Mouse (Mus musculus) limb, embryonic 15.5 days (tissue): Measurements from ENCODE around the gene Swsap1. TPM values are rescaled to one million over a fixed set of nuclear protein-coding genes. Genes with fewer than 3 reads are reported as not detected.

ENCODE experiments used
- ATAC-seq: fragments of 200-750 bp; cut with Nextera tagmentation; 2 replicates; pipeline ENCODE4 v1.8.0; 2017; ENCODE audit warnings: low read depth, moderate TSS enrichment; ENCODE audit not compliant: insufficient number of reproducible peaks, low FRiP score, low TSS enrichment
- H3K27ac ChIP-seq: fragments of 300-500 bp; sonication (generic); 2 replicates; pipeline ENCODE4 v1.5.1; 2015; ENCODE audit warnings: moderate library complexity, mild to moderate bottlenecking, inconsistent platforms
- H3K27me3 ChIP-seq: fragments of 300-500 bp; sonication (generic); 2 replicates; pipeline ENCODE4 v1.6.1; 2015; ENCODE audit warnings: inconsistent platforms
- H3K36me3 ChIP-seq: fragments of 300-500 bp; sonication (generic); 2 replicates; pipeline ENCODE4 v1.6.1; 2015; ENCODE audit warnings: inconsistent platforms
- H3K4me1 ChIP-seq: fragments of 300-500 bp; sonication (generic); 2 replicates; pipeline ENCODE4 v1.6.1; 2015; ENCODE audit warnings: inconsistent platforms
- H3K4me2 ChIP-seq: fragments of 300-500 bp; sonication (generic); 2 replicates; pipeline ENCODE4 v1.6.1; 2015; ENCODE audit warnings: mild to moderate bottlenecking, inconsistent platforms
- H3K4me3 ChIP-seq: fragments of 300-500 bp; sonication (generic); 2 replicates; pipeline ENCODE4 v1.5.1; 2015; ENCODE audit warnings: mild to moderate bottlenecking, inconsistent platforms
- H3K9ac ChIP-seq: fragments of 300-500 bp; sonication (generic); 2 replicates; pipeline ENCODE4 v1.6.1; 2015; ENCODE audit warnings: inconsistent platforms
- H3K9me3 ChIP-seq: fragments of 300-500 bp; sonication (generic); 2 replicates; pipeline ENCODE4 v1.6.1; 2016; ENCODE audit warnings: inconsistent platforms
- WGBS: fragments of 180-500 bp; shearing (Covaris S2); methylation state at CpG from one replicate; pipeline ENCODE4 v1.1.7; 2015; 5-methylcytosine and 5-hydroxymethylcytosine counted together
- polyA plus RNA-seq: library from polyadenylated mRNA; unstranded; fragments of >200 nt; fragmentation: Nextera tagmentation; extraction: Ambion mirVana; gene quantifications from 2 replicates; pipeline ENCODE4 v1.2.1, GENCODE M21; 2015

Gene Swsap1
- polyA plus RNA-seq, 1 experiment from 2014 or later: 9.2 TPM

GRCm38 (mm10) chr9:21925034-21925433, 30.5 kb upstream of the Swsap1 start:
- ATAC-seq: no peak
- Histone ChIP-seq H3K9me3 (no peaks in the 10 kb centered on the region), H3K36me3 (peaks cover 8% of the 10 kb centered on the region; the same call in 1 of the 2 replicates), H3K4me2 (no peak overlapping the region), H3K27me3 (no peaks in the 10 kb centered on the region), H3K27ac (no peak overlapping the region), H3K9ac (no peak overlapping the region), H3K4me1 (peaks cover 17% of the 10 kb centered on the region), H3K4me3 (no peak overlapping the region)
- 84% methylated on average over 3 of the region's 3 CpGs for whole genome bisulfite sequencing

- Histone ChIP-seq H3K36me3 (peaks cover 8% of the 10 kb centered on the region; the same call in 1 of the 2 replicates), H3K27me3 (no peaks in the 10 kb centered on the region), H3K9ac (no peak overlapping the region), H3K9me3 (no peaks in the 10 kb centered on the region), H3K4me3 (no peak overlapping the region), H3K4me1 (peaks cover 17% of the 10 kb centered on the region), H3K27ac (no peak overlapping the region), H3K4me2 (no peak overlapping the region)
- ATAC-seq: no peak
- WGBS: 91% methylated on average over 1 of the region's 1 CpGs
These were observed 30.0 kb upstream of the Swsap1 start for GRCm38 (mm10) chr9:21925506-21925905.

GRCm38 (mm10) chr9:21926155-21926554, 29.4 kb upstream of the Swsap1 start:
- peak overlapping the region; percentile 51 for H3K4me3 ChIP-seq
- no peaks in the 10 kb centered on the region for H3K9me3 ChIP-seq
- no peak for ATAC-seq
- WGBS: 64% methylated on average over 6 of the region's 6 CpGs
- peaks cover 8% of the 10 kb centered on the region; the same call in 1 of the 2 replicates for H3K36me3 ChIP-seq
- H3K27me3 ChIP-seq: no peaks in the 10 kb centered on the region
- H3K27ac ChIP-seq: no peak overlapping the region
- H3K4me2 ChIP-seq: peak overlapping the region; percentile 56
- peaks cover 17% of the 10 kb centered on the region for H3K4me1 ChIP-seq
- no peak overlapping the region for H3K9ac ChIP-seq

- Histone ChIP-seq H3K27ac (peak overlapping the region; percentile 59), H3K9me3 (no peaks in the 10 kb centered on the region), H3K4me1 (peaks cover 17% of the 10 kb centered on the region), H3K4me3 (peak overlapping the region; percentile 51), H3K9ac (peak overlapping the region; percentile 34), H3K4me2 (peak overlapping the region; percentile 56), H3K27me3 (no peaks in the 10 kb centered on the region), H3K36me3 (peaks cover 5% of the 10 kb centered on the region; the same call in 1 of the 2 replicates)
- no peak for ATAC-seq
- WGBS: 3% methylated on average over 6 of the region's 6 CpGs
These were observed 28.8 kb upstream of the Swsap1 start for GRCm38 (mm10) chr9:21926784-21927183.

GRCm38 (mm10) chr9:21927208-21927753, 28.3 kb upstream of the Swsap1 start, which contains the start of the genes Ccdc159 and Tmem205:
Ccdc159 (plus strand) TSS chr9:21927471.
Tmem205 (minus strand) TSS chr9:21927556.
- Histone ChIP-seq H3K4me3 (peak within 1 kb of the TSS; percentile 51), H3K4me1 (peaks cover 17% of the 10 kb centered on the region), H3K36me3 (peaks cover 3% of the 10 kb centered on the region; the same call in 1 of the 2 replicates), H3K27me3 (no peaks in the 10 kb centered on the region), H3K27ac (peak within 1 kb of the TSS; percentile 59), H3K4me2 (peak within 1 kb of the TSS; percentile 56), H3K9me3 (no peaks in the 10 kb centered on the region), H3K9ac (peak within 1 kb of the TSS; percentile 34)
- under 1% methylated on average over 28 of the region's 28 CpGs for WGBS
- peak; percentile 94 for ATAC-seq

- no peak overlapping the region for H3K9ac ChIP-seq
- peaks cover 19% of the 10 kb centered on the region for H3K4me1 ChIP-seq
- no peak for ATAC-seq
- no peak overlapping the region for H3K27ac ChIP-seq
- peaks cover 3% of the 10 kb centered on the region; the same call in 1 of the 2 replicates for H3K36me3 ChIP-seq
- WGBS: 81% methylated on average over 3 of the region's 3 CpGs
- no peak overlapping the region for H3K4me2 ChIP-seq
- no peaks in the 10 kb centered on the region for H3K9me3 ChIP-seq
- H3K27me3 ChIP-seq: no peaks in the 10 kb centered on the region
- no peak overlapping the region for H3K4me3 ChIP-seq
These were observed 26.3 kb upstream of the Swsap1 start for GRCm38 (mm10) chr9:21929208-21929607.

- no peak for ATAC-seq
- Histone ChIP-seq H3K4me3 (no peak overlapping the region), H3K36me3 (no peaks in the 10 kb centered on the region), H3K4me2 (no peak overlapping the region), H3K9ac (no peak overlapping the region), H3K27ac (no peak overlapping the region), H3K4me1 (peaks cover 15% of the 10 kb centered on the region; the same call in 1 of the 2 replicates), H3K9me3 (no peaks in the 10 kb centered on the region), H3K27me3 (no peaks in the 10 kb centered on the region)
- WGBS: 51% methylated on average over 2 of the region's 2 CpGs
These were observed 23.5 kb upstream of the Swsap1 start for GRCm38 (mm10) chr9:21932006-21932405.

- WGBS: 53% methylated on average over 12 of the region's 12 CpGs
- Histone ChIP-seq H3K36me3 (no peaks in the 10 kb centered on the region), H3K4me2 (no peak overlapping the region), H3K9ac (no peak overlapping the region), H3K27me3 (no peaks in the 10 kb centered on the region), H3K4me3 (no peak overlapping the region), H3K27ac (no peak overlapping the region), H3K9me3 (no peaks in the 10 kb centered on the region), H3K4me1 (peaks cover 16% of the 10 kb centered on the region; the same call in 1 of the 2 replicates)
- ATAC-seq: no peak
These were observed 23.0 kb upstream of the Swsap1 start for GRCm38 (mm10) chr9:21932445-21933137.

- Histone ChIP-seq H3K27ac (no peak overlapping the region), H3K27me3 (no peaks in the 10 kb centered on the region), H3K36me3 (no peaks in the 10 kb centered on the region), H3K4me3 (no peak overlapping the region), H3K9ac (no peak overlapping the region), H3K9me3 (no peaks in the 10 kb centered on the region), H3K4me1 (peaks cover 15% of the 10 kb centered on the region; the same call in 1 of the 2 replicates), H3K4me2 (no peak overlapping the region)
- WGBS: 85% methylated on average over 12 of the region's 12 CpGs
- ATAC-seq: no peak
These were observed 21.5 kb upstream of the Swsap1 start for GRCm38 (mm10) chr9:21934021-21934420.

- H3K36me3 ChIP-seq: no peaks in the 10 kb centered on the region
- no peak overlapping the region for H3K27ac ChIP-seq
- no peaks in the 10 kb centered on the region for H3K9me3 ChIP-seq
- H3K27me3 ChIP-seq: no peaks in the 10 kb centered on the region
- H3K4me2 ChIP-seq: peak overlapping the region; percentile 82; the same call in 1 of the 2 replicates
- WGBS: 83% methylated on average over 7 of the region's 7 CpGs
- H3K4me3 ChIP-seq: no peak overlapping the region
- H3K9ac ChIP-seq: no peak overlapping the region
- H3K4me1 ChIP-seq: peaks cover 15% of the 10 kb centered on the region; the same call in 1 of the 2 replicates
- no peak for ATAC-seq
These were observed 20.0 kb upstream of the Swsap1 start for GRCm38 (mm10) chr9:21935466-21936131.

GRCm38 (mm10) chr9:21936692-21937570, 18.6 kb upstream of the Swsap1 start, which contains the start of gene Plppr2:
Plppr2 (plus strand) TSS chr9:21937033.
- no peaks in the 10 kb centered on the region for H3K9me3 ChIP-seq
- ATAC-seq: peak; percentile 90
- H3K36me3 ChIP-seq: no peaks in the 10 kb centered on the region; the same call in 1 of the 2 replicates
- H3K4me3 ChIP-seq: peak within 1 kb of the TSS; percentile 59
- peak within 1 kb of the TSS; percentile 63; the same call in 1 of the 2 replicates for H3K27ac ChIP-seq
- peaks cover 15% of the 10 kb centered on the region; the same call in 1 of the 2 replicates for H3K4me1 ChIP-seq
- WGBS: 3% methylated on average over 40 of the region's 43 CpGs
- peak within 1 kb of the TSS; percentile 42 for H3K9ac ChIP-seq
- peak within 1 kb of the TSS; percentile 82 for H3K4me2 ChIP-seq
- H3K27me3 ChIP-seq: no peaks in the 10 kb centered on the region
